Mouse (Mus musculus) c-Kit-negative CD71-positive TER-119-positive erythroid progenitor cells, embryonic 14.5 days (primary cell): ENCODE results near the gene Dcst1.

Experiments used
- DNase-seq: peaks from one replicate; pipeline ENCODE4 v3.0.0-alpha.2; 2013; ENCODE audit warnings: low read depth, low spot score

The Dcst1 gene

GRCm38 (mm10) chr3:89314340-89314739 is 50.7 kb downstream of the Dcst1 start:
- no peak for DNase-seq

- no peak for DNase-seq
Observed at GRCm38 (mm10) chr3:89308089-89308488, 57.0 kb downstream of the Dcst1 start.

DNA sequence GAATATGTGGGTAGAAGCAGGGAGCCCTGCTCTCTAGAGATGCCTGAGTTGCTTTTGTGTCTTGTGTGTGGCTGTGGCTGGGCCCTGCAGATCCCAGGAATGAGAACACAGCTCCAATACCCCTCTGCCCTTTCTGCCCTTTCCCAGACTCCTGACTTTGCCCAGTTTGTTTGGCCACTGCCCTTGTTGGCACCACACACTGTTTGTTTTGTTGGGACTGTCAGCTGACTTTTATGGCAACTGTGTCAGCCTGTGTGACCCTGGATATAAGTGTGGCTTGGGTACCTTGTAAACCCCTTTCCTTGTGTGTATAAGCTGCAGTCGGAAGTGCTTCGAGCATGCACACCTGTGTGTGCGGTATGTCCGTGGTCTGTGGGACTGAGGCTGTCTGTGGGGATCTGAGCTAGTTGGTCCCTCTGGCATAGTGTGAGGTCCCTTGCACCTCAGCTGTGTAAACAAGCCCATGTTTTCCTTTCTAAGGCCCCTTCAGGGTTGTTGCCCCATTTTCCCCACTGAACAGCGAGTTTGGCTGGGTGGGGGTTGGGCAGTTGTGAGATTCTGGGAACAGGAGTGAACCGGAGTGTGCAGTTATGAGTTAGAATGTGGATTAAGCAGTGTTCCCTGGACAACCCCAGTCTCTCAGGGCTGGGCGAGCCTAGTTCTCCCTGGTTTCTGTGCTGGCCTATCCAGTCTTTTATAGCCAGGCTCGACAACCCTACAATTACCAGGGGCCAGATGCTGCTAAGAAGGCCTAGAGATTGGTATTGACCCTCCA is 59.3 kb downstream of the Dcst1 start:
- no peak for DNase-seq

DNA sequence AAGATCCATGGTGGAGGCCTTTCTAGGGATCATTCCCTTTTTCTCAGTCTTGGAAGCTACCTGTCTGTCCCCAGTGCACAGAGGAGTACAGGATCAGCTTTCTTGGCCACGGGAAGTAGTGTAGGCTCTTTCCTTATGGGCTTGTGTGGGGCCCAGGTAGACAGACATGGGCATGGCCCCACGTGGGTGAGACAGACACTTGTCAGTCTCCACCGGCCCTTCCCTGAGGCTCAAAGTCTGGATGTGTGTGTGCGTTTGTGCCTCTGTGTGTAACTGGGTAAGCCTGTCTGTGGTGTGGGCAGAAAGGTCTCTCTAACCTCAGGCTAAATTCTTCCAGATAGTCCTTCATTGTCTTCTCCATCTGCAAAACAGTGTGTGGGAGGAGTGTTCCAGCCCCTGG is 59.9 kb downstream of the Dcst1 start:
- no peak for DNase-seq

DNA sequence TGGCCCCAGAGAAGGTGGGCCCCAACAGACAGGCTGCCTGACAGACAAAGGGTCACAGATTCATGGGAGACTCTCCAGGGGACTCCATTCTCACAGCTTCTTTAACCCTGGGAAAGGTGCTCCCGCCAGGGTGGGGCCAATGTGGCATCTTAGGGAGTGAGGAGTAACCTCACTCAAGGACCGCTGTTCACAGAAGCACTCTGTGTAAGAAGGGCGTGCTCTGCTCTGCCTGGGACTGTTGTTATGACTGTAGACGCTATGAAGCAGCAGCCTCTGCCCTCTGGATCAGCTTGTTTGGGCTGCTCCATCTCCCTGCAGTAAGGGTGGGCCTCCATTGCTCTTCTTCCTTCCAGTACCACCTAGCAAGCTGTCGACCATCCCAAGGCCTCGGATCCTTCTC is 60.6 kb downstream of the Dcst1 start:
- no peak for DNase-seq

GRCm38 (mm10) chr3:89300514-89300913 is 64.5 kb downstream of the Dcst1 start:
- no peak for DNase-seq
